Mouse (Mus musculus): ENCODE data around the gene Eprs.

The Eprs gene

GRCm38 (mm10) chr1:185451077-185451476 is 88.2 kb downstream of the Eprs start:
- DNase-seq (ENCODE audit: low spot score) = no peak

GRCm38 (mm10) chr1:185451495-185451894 is 88.7 kb downstream of the Eprs start:
- no peak for DNase-seq (ENCODE audit: low spot score)

GRCm38 (mm10) chr1:185452461-185452860 is 89.6 kb downstream of the Eprs start:
- DNase-seq (ENCODE audit: low spot score) = no peak

- DNase-seq (ENCODE audit: low spot score) = no peak
Measured at GRCm38 (mm10) chr1:185454144-185454543, 91.3 kb downstream of the Eprs start.

GRCm38 (mm10) chr1:185454575-185454954 is 91.7 kb downstream of the Eprs start, which contains the start of gene Slc30a10:
TSS of gene Slc30a10 (plus strand) at chr1:185454848.
- DNase-seq (ENCODE audit: low spot score) = no peak

GRCm38 (mm10) chr1:185454955-185455701 is 92.3 kb downstream of the Eprs start:
- DNase-seq (ENCODE audit: low spot score) = peak; percentile 11

GRCm38 (mm10) chr1:185456327-185456726 is 93.5 kb downstream of the Eprs start:
- DNase-seq (ENCODE audit: low spot score) = no peak

GRCm38 (mm10) chr1:185460096-185460495 is 97.3 kb downstream of the Eprs start:
- no peak for DNase-seq (ENCODE audit: low spot score)

- no peak for DNase-seq (ENCODE audit: low spot score)
Measured at GRCm38 (mm10) chr1:185462889-185463288, 100.0 kb downstream of the Eprs start.

GRCm38 (mm10) chr1:185469551-185470021 is 106.7 kb downstream of the Eprs start:
- no peak for DNase-seq (ENCODE audit: low spot score)

- DNase-seq (ENCODE audit: low spot score) = no peak
Measured at GRCm38 (mm10) chr1:185472025-185472720, 109.3 kb downstream of the Eprs start.

GRCm38 (mm10) chr1:185472730-185473129 is 109.9 kb downstream of the Eprs start:
- no peak for DNase-seq (ENCODE audit: low spot score)

- DNase-seq (ENCODE audit: low spot score) = no peak
Measured at GRCm38 (mm10) chr1:185473437-185473836, 110.6 kb downstream of the Eprs start.
